Mouse (Mus musculus): ENCODE data around the gene Enah. TPM values are rescaled to one million over a fixed set of nuclear protein-coding genes. Genes with fewer than 3 reads are reported as not detected.
A peak's percentile ranks its signal among the peaks of the same experiment; 100 is the strongest.

Gene Enah
- polyA plus RNA-seq, 1 experiment from 2014 or later, result 7.6 TPM

- DNase-seq (ENCODE audit: low spot score) (no peak), ATAC-seq (replicated peaks; ENCODE audit: low FRiP score) (no peak)
These were observed 130.1 kb downstream of the Enah start for GRCm38 (mm10) chr1:181889670-181890069.

GRCm38 (mm10) chr1:181888801-181889200 lies 131.0 kb downstream of the Enah start:
- Histone ChIP-seq H3K9ac (ENCODE audit: low read depth, low read length) (no peak overlapping the region), H3K4me1 (replicated peaks; ENCODE audit: control insufficient read depth, insufficient read depth, low read length) (no peaks in the 10 kb centered on the region), H3K4me2 (no peak overlapping the region), H3K27me3 (replicated peaks; ENCODE audit: control insufficient read depth, insufficient read depth, low read length) (no peaks in the 10 kb centered on the region), H3K27ac (ENCODE audit: low read depth, low read length) (no peak overlapping the region), H3K4me3 (ENCODE audit: low read depth, low read length) (no peak overlapping the region), H3K36me3 (ENCODE audit: control insufficient read depth, insufficient read depth, low read length) (no peaks in the 10 kb centered on the region), H3K9me3 (ENCODE audit: control insufficient read depth, low read length) (no peaks in the 10 kb centered on the region)
- ATAC-seq (replicated peaks; ENCODE audit: low FRiP score), result peak; percentile 70
- 6% methylated on average over 11 of the region's 11 CpGs for WGBS
- peak; percentile 87 for DNase-seq (ENCODE audit: low spot score)

More at GRCm38 (mm10) chr1:181889670-181890069, 130.1 kb downstream of the Enah start:
- Histone ChIP-seq H3K4me2 (no peak overlapping the region), H3K36me3 (ENCODE audit: control insufficient read depth, insufficient read depth, low read length) (no peaks in the 10 kb centered on the region), H3K27me3 (replicated peaks; ENCODE audit: control insufficient read depth, insufficient read depth, low read length) (no peaks in the 10 kb centered on the region), H3K9me3 (ENCODE audit: control insufficient read depth, low read length) (no peaks in the 10 kb centered on the region), H3K27ac (ENCODE audit: low read depth, low read length) (no peak overlapping the region), H3K9ac (ENCODE audit: low read depth, low read length) (no peak overlapping the region), H3K4me1 (replicated peaks; ENCODE audit: control insufficient read depth, insufficient read depth, low read length) (no peaks in the 10 kb centered on the region), H3K4me3 (ENCODE audit: low read depth, low read length) (no peak overlapping the region)
- 88% methylated on average over 7 of the region's 7 CpGs for WGBS

- Histone ChIP-seq H3K4me3 (ENCODE audit: low read depth, low read length) (peak overlapping the region; percentile 21; the same call in 1 of the 2 replicates), H3K9ac (ENCODE audit: low read depth, low read length) (0 out of 2 replicates have a peak overlapping the region, but pooled peaks have one; percentile 34), H3K36me3 (ENCODE audit: control insufficient read depth, insufficient read depth, low read length) (no peaks in the 10 kb centered on the region), H3K27ac (ENCODE audit: low read depth, low read length) (no peak overlapping the region), H3K9me3 (ENCODE audit: control insufficient read depth, low read length) (no peaks in the 10 kb centered on the region), H3K4me1 (replicated peaks; ENCODE audit: control insufficient read depth, insufficient read depth, low read length) (peaks cover 6% of the 10 kb centered on the region; the same call in 1 of the 2 replicates), H3K4me2 (peak overlapping the region; percentile 59), H3K27me3 (replicated peaks; ENCODE audit: control insufficient read depth, insufficient read depth, low read length) (no peaks in the 10 kb centered on the region)
- DNase-seq (ENCODE audit: low spot score) (peak; percentile 51), ATAC-seq (replicated peaks; ENCODE audit: low FRiP score) (peak; percentile 59)
- WGBS, result 19% methylated on average over 8 of the region's 8 CpGs
These were observed 138.3 kb downstream of the Enah start for GRCm38 (mm10) chr1:181881532-181881931.

- no peak overlapping the region for H3K4me3 ChIP-seq (ENCODE audit: low read depth, low read length)
- H3K36me3 ChIP-seq (ENCODE audit: control insufficient read depth, insufficient read depth, low read length), result no peaks in the 10 kb centered on the region
- 46% methylated on average over 15 of the region's 15 CpGs for WGBS
- DNase-seq (ENCODE audit: low spot score), result no peak
- no peaks in the 10 kb centered on the region for H3K9me3 ChIP-seq (ENCODE audit: control insufficient read depth, low read length)
- ATAC-seq (replicated peaks; ENCODE audit: low FRiP score), result peak; percentile 49; the same call in 1 of the 2 replicates
- H3K27me3 ChIP-seq (replicated peaks; ENCODE audit: control insufficient read depth, insufficient read depth, low read length), result no peaks in the 10 kb centered on the region
- H3K4me2 ChIP-seq, result peak overlapping the region; percentile 59; the same call in 1 of the 2 replicates
- peaks cover 6% of the 10 kb centered on the region; the same call in 1 of the 2 replicates for H3K4me1 ChIP-seq (replicated peaks; ENCODE audit: control insufficient read depth, insufficient read depth, low read length)
- H3K9ac ChIP-seq (ENCODE audit: low read depth, low read length), result no peak overlapping the region
- H3K27ac ChIP-seq (ENCODE audit: low read depth, low read length), result no peak overlapping the region
These were observed 139.0 kb downstream of the Enah start for GRCm38 (mm10) chr1:181880752-181881325.

- H3K9me3 ChIP-seq (ENCODE audit: control insufficient read depth, low read length), result no peaks in the 10 kb centered on the region
- no peak overlapping the region for H3K27ac ChIP-seq (ENCODE audit: low read depth, low read length)
- no peak overlapping the region for H3K4me2 ChIP-seq
- H3K4me3 ChIP-seq (ENCODE audit: low read depth, low read length), result no peak overlapping the region
- 75% methylated on average over 5 of the region's 5 CpGs for WGBS
- no peaks in the 10 kb centered on the region for H3K36me3 ChIP-seq (ENCODE audit: control insufficient read depth, insufficient read depth, low read length)
- no peaks in the 10 kb centered on the region for H3K27me3 ChIP-seq (replicated peaks; ENCODE audit: control insufficient read depth, insufficient read depth, low read length)
- DNase-seq (ENCODE audit: low spot score) (no peak), ATAC-seq (replicated peaks; ENCODE audit: low FRiP score) (no peak)
- H3K9ac ChIP-seq (ENCODE audit: low read depth, low read length), result no peak overlapping the region
- peaks cover 6% of the 10 kb centered on the region; the same call in 1 of the 2 replicates for H3K4me1 ChIP-seq (replicated peaks; ENCODE audit: control insufficient read depth, insufficient read depth, low read length)
These were observed 141.4 kb downstream of the Enah start for GRCm38 (mm10) chr1:181878436-181878835.

GRCm38 (mm10) chr1:181877088-181877487 lies 142.7 kb downstream of the Enah start:
- Histone ChIP-seq H3K4me2 (no peak overlapping the region), H3K9me3 (ENCODE audit: control insufficient read depth, low read length) (no peaks in the 10 kb centered on the region), H3K27ac (ENCODE audit: low read depth, low read length) (no peak overlapping the region), H3K4me3 (ENCODE audit: low read depth, low read length) (no peak overlapping the region), H3K36me3 (ENCODE audit: control insufficient read depth, insufficient read depth, low read length) (no peaks in the 10 kb centered on the region), H3K9ac (ENCODE audit: low read depth, low read length) (no peak overlapping the region), H3K27me3 (replicated peaks; ENCODE audit: control insufficient read depth, insufficient read depth, low read length) (no peaks in the 10 kb centered on the region), H3K4me1 (replicated peaks; ENCODE audit: control insufficient read depth, insufficient read depth, low read length) (peaks cover 6% of the 10 kb centered on the region; the same call in 1 of the 2 replicates)
- WGBS, result 53% methylated on average over 5 of the region's 5 CpGs
- ATAC-seq (replicated peaks; ENCODE audit: low FRiP score), result no peak
- no peak for DNase-seq (ENCODE audit: low spot score)

GRCm38 (mm10) chr1:181876656-181877055 lies 143.1 kb downstream of the Enah start:
- H3K27me3 ChIP-seq (replicated peaks; ENCODE audit: control insufficient read depth, insufficient read depth, low read length), result no peaks in the 10 kb centered on the region
- H3K4me3 ChIP-seq (ENCODE audit: low read depth, low read length), result no peak overlapping the region
- no peak overlapping the region for H3K4me2 ChIP-seq
- WGBS, result 65% methylated on average over 3 of the region's 3 CpGs
- no peaks in the 10 kb centered on the region for H3K36me3 ChIP-seq (ENCODE audit: control insufficient read depth, insufficient read depth, low read length)
- no peaks in the 10 kb centered on the region for H3K9me3 ChIP-seq (ENCODE audit: control insufficient read depth, low read length)
- no peak overlapping the region for H3K9ac ChIP-seq (ENCODE audit: low read depth, low read length)
- no peak overlapping the region for H3K27ac ChIP-seq (ENCODE audit: low read depth, low read length)
- no peak for DNase-seq (ENCODE audit: low spot score)
- ATAC-seq (replicated peaks; ENCODE audit: low FRiP score), result no peak
- H3K4me1 ChIP-seq (replicated peaks; ENCODE audit: control insufficient read depth, insufficient read depth, low read length), result peaks cover 5% of the 10 kb centered on the region; the same call in 1 of the 2 replicates

GRCm38 (mm10) chr1:181873086-181873920 lies 146.5 kb downstream of the Enah start:
- Histone ChIP-seq H3K27ac (ENCODE audit: low read depth, low read length) (no peak overlapping the region), H3K9me3 (ENCODE audit: control insufficient read depth, low read length) (no peaks in the 10 kb centered on the region), H3K9ac (ENCODE audit: low read depth, low read length) (no peak overlapping the region), H3K36me3 (ENCODE audit: control insufficient read depth, insufficient read depth, low read length) (no peaks in the 10 kb centered on the region), H3K4me2 (no peak overlapping the region), H3K27me3 (replicated peaks; ENCODE audit: control insufficient read depth, insufficient read depth, low read length) (no peaks in the 10 kb centered on the region), H3K4me3 (ENCODE audit: low read depth, low read length) (no peak overlapping the region), H3K4me1 (replicated peaks; ENCODE audit: control insufficient read depth, insufficient read depth, low read length) (no peaks in the 10 kb centered on the region)
- 63% methylated on average over 9 of the region's 9 CpGs for WGBS
- ATAC-seq (replicated peaks; ENCODE audit: low FRiP score) (no peak; the same call in 1 of the 2 replicates), DNase-seq (ENCODE audit: low spot score) (no peak)
